Mouse (Mus musculus) intestine, embryonic 16.5 days (tissue): ENCODE measurements at regions not wholly inside any gene's neighbourhood (a gene's known extent, or its start where the extent isn't known, plus 50 kb on each side); places are given as distances from the start of the nearest gene placed in this dataset.

Source experiments
- ATAC-seq: fragments of 200-750 bp; cut with Nextera tagmentation; 2 replicates; pipeline ENCODE4 v1.8.0; 2017; ENCODE audit warnings: moderate TSS enrichment, moderate library complexity
- H3K27ac ChIP-seq: fragments of 300-500 bp; sonication (generic); 2 replicates; pipeline ENCODE4 v1.5.1; 2014; ENCODE audit warnings: mild to moderate bottlenecking, low read length
- H3K27me3 ChIP-seq: fragments of 300-500 bp; sonication (generic); replicated peaks from 2 replicates; pipeline ENCODE4 v1.6.1; 2014; ENCODE audit warnings: low read length, control low read depth, mixed read lengths; ENCODE audit not compliant: control insufficient read depth, insufficient read depth
- H3K36me3 ChIP-seq: fragments of 300-500 bp; sonication (generic); 2 replicates; pipeline ENCODE4 v1.6.1; 2014; ENCODE audit warnings: low read length, control low read depth; ENCODE audit not compliant: control insufficient read depth, insufficient read depth
- H3K4me1 ChIP-seq: fragments of 300-500 bp; sonication (generic); 2 replicates; pipeline ENCODE4 v1.6.1; 2014; ENCODE audit warnings: low read length, control low read depth, mixed read lengths; ENCODE audit not compliant: control insufficient read depth, insufficient read depth
- H3K4me2 ChIP-seq: fragments of 300-500 bp; sonication (generic); 2 replicates; pipeline ENCODE4 v1.6.1; 2014; ENCODE audit warnings: low read depth, low read length, control low read depth
- H3K4me3 ChIP-seq: fragments of 300-500 bp; sonication (generic); 2 replicates; pipeline ENCODE4 v1.5.1; 2014; ENCODE audit warnings: mild to moderate bottlenecking, low read length
- H3K9ac ChIP-seq: fragments of 300-500 bp; sonication (generic); 2 replicates; pipeline ENCODE4 v1.6.1; 2014; ENCODE audit warnings: low read depth, low read length
- H3K9me3 ChIP-seq: fragments of 300-500 bp; sonication (generic); 2 replicates; pipeline ENCODE4 v1.6.1; 2016; ENCODE audit warnings: low read length, control low read depth; ENCODE audit not compliant: control insufficient read depth
- WGBS: fragments of 180-500 bp; shearing (Covaris S2); extraction: QIAGEN DNeasy Blood & Tissue Kit; methylation state at CpG from one replicate; pipeline ENCODE4 v1.1.7; 2014; 5-methylcytosine and 5-hydroxymethylcytosine counted together

DNA sequence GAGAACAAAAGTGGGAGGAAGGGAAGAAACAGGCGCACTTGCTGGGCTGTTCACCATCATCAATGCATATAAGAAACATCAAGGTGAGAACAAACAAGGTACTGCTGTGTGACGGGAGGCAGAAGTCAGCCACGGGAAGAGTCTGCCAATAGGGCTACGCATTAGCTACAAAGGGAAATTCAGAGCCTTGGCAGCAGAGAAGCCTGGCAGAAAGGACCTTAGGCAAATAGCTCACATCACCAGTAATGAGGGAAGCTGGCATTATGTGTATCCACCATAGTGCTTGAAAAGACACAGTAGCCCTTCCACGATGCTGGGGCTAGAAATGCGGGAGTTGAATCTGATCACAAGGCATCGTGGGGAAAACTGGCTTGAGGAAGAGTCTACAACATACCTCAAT lies 193.9 kb downstream of the Gsdmc2 start:
- 88% methylated on average over 7 of the region's 7 CpGs for WGBS

DNA sequence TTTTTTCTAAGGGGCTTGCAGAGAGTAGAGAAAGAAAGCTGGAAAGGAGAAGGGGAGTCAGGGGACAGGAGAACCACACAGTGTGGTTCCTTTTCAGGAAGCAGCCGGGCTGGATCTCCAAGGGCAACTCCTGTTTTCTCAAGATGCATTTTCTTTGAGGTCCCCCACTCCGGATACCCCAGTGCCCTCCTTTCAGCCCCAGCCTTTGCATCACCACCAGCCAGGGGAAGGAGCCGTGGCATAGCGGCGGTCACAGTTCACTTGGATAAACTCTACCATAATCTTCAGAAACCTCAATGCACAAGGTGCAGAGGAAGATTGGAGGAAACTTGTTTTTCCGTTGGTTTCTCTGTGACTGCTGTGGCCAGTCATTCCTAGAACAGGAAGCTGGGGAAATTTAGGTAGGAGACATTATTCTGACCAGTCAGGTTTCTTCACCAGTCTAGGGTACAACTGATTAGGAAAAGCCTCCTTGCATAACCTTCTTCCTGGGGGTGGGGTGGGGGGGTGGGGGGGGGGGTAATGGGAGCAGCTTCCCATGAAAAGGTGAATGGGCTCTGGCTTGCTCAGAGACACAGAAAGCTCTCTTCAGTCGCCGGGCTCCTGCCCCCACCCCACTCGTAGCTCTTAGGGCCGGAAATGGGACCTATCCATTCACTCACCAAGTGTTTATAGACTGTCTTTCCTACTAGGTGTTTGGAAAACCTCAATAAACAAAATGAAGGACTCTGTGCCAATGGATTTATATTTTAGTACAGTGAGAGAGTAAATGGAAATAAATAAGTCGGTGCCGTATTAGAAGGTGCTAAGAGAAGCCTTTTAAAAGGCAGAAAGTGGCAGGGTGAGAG lies 196.6 kb downstream of the Gsdmc2 start:
- Histone ChIP-seq H3K4me3 (no peak overlapping the region), H3K27ac (no peak overlapping the region), H3K36me3 (no peaks in the 10 kb centered on the region), H3K4me1 (no peaks in the 10 kb centered on the region), H3K9ac (no peak overlapping the region), H3K27me3 (no peaks in the 10 kb centered on the region), H3K4me2 (no peak overlapping the region), H3K9me3 (no peaks in the 10 kb centered on the region)
- WGBS = 68% methylated on average over 12 of the region's 12 CpGs
- no peak for ATAC-seq

More for the DNA sequence above, 193.9 kb downstream of the Gsdmc2 start:
- Histone ChIP-seq H3K36me3 (no peaks in the 10 kb centered on the region), H3K4me1 (no peaks in the 10 kb centered on the region), H3K27me3 (no peaks in the 10 kb centered on the region), H3K9ac (no peak overlapping the region), H3K4me2 (no peak overlapping the region), H3K27ac (no peak overlapping the region), H3K9me3 (no peaks in the 10 kb centered on the region), H3K4me3 (no peak overlapping the region)
- ATAC-seq = no peak

DNA sequence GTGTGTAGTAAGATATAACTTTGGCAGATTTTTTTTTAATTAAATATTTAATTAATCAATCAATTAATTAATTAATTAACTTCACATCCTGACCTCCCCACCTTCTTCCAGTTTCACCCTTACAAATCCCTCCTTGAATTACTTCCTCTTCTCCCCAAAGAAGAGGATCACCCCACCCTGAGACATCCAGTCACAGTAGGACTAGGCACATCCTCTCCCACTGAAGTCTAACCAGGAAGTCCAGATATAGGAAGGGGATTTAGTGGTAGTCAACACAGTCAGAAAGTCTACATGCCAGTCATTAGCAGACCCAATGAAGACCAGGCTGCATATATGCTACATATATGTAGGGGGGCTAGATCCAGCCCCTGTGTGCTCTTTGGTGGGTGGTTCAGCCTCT lies 220.2 kb downstream of the Gsdmc2 start:
- Histone ChIP-seq H3K4me1 (no peaks in the 10 kb centered on the region), H3K27me3 (no peaks in the 10 kb centered on the region), H3K4me2 (no peak overlapping the region), H3K9ac (no peak overlapping the region), H3K4me3 (no peak overlapping the region), H3K27ac (no peak overlapping the region), H3K9me3 (no peaks in the 10 kb centered on the region), H3K36me3 (no peaks in the 10 kb centered on the region)
- ATAC-seq = no peak

DNA sequence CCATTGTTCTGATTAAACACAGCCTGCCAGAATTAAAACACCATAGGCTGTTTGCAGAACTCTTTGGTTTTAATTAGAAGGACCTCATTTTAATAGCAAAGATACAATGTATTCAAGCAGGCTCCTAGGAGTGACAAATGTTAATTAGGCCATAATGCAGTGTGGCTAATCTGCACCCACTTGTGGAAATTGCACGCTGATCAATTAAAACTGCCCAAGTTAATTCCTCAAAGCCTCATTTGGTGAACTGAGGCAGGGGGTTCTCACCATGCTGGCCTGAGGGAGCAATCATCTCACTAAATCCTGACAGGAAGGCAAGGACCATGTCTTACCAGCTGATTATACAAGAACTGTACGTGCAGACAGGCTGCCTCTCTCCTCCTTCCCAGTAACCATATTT lies 220.7 kb downstream of the Gsdmc2 start:
- Histone ChIP-seq H3K4me3 (no peak overlapping the region), H3K36me3 (no peaks in the 10 kb centered on the region), H3K9me3 (no peaks in the 10 kb centered on the region), H3K27ac (no peak overlapping the region), H3K4me1 (no peaks in the 10 kb centered on the region), H3K9ac (no peak overlapping the region), H3K27me3 (no peaks in the 10 kb centered on the region), H3K4me2 (no peak overlapping the region)
- ATAC-seq = no peak
- 70% methylated on average over 2 of the region's 2 CpGs for WGBS

DNA sequence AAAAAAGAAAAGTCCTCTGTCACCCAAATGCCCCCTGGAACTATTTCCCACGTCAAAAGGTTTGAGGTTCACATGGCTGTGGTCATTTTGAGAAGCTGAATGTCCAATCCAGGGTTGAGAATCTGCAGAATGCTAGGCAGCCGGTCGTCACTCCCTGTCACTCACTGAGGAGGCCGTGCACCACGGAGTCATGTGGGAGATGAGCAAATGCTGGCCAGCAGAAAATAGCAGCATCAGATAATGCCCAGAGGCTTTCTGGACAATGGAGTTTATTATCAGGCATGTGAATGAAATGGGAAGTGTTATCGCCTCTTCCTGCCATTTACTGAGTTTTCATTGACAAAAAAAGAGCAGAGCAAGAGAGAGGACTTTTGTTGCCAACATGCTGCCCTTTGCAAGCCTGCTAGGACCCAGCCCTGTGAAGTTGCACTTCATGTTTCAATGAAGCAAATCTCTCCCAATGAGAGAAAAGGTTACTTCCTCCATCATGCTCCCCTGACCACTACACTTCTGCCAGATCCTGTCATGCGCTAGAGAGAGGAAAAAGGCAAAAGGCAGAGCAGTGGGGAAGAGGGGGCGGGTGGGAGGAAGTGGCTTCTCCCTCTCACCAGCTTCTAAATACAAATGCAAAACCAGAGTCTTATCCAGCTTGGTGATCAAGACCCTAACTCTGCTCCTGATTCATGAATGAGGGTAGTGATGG lies 228.3 kb downstream of the Gsdmc2 start:
- no peak overlapping the region for H3K4me3 ChIP-seq
- ATAC-seq = no peak
- no peaks in the 10 kb centered on the region for H3K36me3 ChIP-seq
- H3K9me3 ChIP-seq = no peaks in the 10 kb centered on the region
- 65% methylated on average over 8 of the region's 8 CpGs for WGBS
- H3K9ac ChIP-seq = no peak overlapping the region
- H3K27me3 ChIP-seq = no peaks in the 10 kb centered on the region
- no peak overlapping the region for H3K4me2 ChIP-seq
- no peak overlapping the region for H3K27ac ChIP-seq
- H3K4me1 ChIP-seq = no peaks in the 10 kb centered on the region

DNA sequence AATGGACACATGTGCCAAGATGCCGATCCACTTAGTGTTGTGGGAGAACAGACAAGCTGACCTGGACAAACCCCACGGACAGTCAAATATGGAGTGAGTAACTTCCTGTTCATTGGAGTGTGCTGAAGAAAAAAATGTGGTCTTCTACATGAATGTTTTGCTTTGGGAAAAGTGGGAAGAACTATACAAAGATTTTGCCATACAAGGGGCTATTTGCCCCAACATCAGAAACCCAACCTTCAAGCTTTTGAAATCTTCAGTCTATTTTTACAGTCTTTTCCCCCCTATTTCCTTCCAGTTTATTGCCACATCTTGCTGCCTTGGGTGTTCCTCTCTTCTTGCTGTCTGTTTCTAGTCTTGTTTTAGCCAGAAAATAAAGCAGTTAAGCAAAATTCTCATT lies 230.8 kb downstream of the Gsdmc2 start:
- ATAC-seq = no peak
- Histone ChIP-seq H3K4me2 (no peak overlapping the region), H3K27me3 (no peaks in the 10 kb centered on the region), H3K4me1 (no peaks in the 10 kb centered on the region), H3K36me3 (no peaks in the 10 kb centered on the region), H3K9me3 (no peaks in the 10 kb centered on the region), H3K9ac (no peak overlapping the region), H3K27ac (no peak overlapping the region), H3K4me3 (no peak overlapping the region)
- WGBS = 83% methylated on average over 2 of the region's 2 CpGs

DNA sequence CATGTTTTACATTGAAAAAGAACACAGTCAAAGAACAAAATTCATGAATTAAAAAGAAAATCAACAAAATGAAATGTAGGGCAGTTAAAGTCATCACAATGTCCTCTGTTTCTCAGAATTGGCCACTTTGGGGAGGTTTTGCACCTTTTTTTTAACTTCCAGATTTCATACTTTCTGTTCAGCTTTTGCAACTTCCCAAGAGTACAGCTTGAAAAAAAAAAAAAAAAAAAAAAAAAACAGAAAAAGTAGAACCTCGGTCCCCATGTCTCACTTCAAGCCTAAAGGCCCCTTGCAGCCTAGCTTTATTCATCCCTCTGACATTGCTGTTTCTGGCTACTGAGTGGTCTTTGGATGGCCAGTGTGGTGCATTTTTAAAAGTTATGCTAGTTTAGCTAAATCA lies 231.9 kb downstream of the Gsdmc2 start:
- no peaks in the 10 kb centered on the region for H3K27me3 ChIP-seq
- H3K4me3 ChIP-seq = no peak overlapping the region
- no peaks in the 10 kb centered on the region for H3K36me3 ChIP-seq
- H3K9me3 ChIP-seq = no peaks in the 10 kb centered on the region
- H3K9ac ChIP-seq = no peak overlapping the region
- 91% methylated on average over 1 of the region's 1 CpGs for WGBS
- no peaks in the 10 kb centered on the region for H3K4me1 ChIP-seq
- H3K27ac ChIP-seq = no peak overlapping the region
- no peak for ATAC-seq
- no peak overlapping the region for H3K4me2 ChIP-seq

DNA sequence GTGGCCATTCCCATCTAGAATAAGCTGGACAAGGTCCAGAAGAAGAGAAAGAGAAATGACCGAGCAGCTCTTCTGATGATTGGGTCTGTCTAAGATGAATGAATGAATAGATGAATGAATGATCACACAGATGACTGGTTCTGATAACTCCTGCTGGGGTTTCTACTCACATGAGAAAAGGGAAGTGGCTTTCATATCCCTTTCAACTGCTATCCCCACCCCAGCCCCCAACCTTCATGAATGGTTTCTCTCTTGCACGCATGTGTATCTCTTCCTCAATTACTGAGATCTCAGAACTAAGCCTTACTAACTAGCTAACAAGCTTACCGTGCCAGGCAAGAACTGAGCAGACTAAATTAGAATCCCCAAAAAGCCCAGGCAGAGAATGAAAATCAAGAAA lies 233.8 kb downstream of the Gsdmc2 start:
- no peaks in the 10 kb centered on the region for H3K36me3 ChIP-seq
- no peak for ATAC-seq
- no peaks in the 10 kb centered on the region for H3K9me3 ChIP-seq
- no peaks in the 10 kb centered on the region for H3K4me1 ChIP-seq
- no peak overlapping the region for H3K4me3 ChIP-seq
- H3K9ac ChIP-seq = no peak overlapping the region
- WGBS = 86% methylated on average over 3 of the region's 3 CpGs
- H3K27ac ChIP-seq = no peak overlapping the region
- H3K4me2 ChIP-seq = no peak overlapping the region
- no peaks in the 10 kb centered on the region for H3K27me3 ChIP-seq

DNA sequence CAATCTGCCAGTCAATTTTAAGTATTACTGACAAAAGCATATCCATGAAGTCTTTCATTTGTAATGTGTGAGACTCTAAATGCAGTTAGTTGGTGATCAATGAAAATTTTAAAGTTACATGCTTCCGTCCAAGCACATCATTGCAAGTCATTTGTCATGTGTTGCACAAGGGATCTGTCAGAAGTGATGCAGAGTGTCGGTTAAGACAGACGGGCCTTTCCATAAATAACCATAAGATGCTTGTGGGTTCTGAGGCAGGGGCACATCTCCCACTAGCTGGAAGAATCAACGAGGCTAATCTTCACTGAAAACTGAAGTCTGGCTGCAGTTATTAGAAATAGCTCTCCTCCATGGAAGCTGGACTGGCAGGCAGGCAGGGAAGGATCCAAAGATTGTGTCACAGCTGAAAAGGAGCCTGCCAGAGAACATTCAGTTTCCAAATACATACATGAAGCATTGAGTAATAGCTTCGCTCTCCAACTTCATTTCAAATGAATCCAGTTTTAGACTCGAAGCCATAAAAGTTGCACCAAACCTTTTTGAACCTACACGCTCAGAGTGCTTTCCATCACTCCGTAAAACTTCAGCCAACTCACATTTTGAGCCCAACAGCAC lies 241.8 kb downstream of the Gsdmc2 start:
- Histone ChIP-seq H3K9me3 (no peaks in the 10 kb centered on the region), H3K4me2 (no peak overlapping the region), H3K4me3 (no peak overlapping the region), H3K9ac (no peak overlapping the region), H3K36me3 (no peaks in the 10 kb centered on the region), H3K27me3 (no peaks in the 10 kb centered on the region), H3K4me1 (peaks cover 3% of the 10 kb centered on the region; the same call in 1 of the 2 replicates), H3K27ac (no peak overlapping the region)
- ATAC-seq = no peak
- 76% methylated on average over 8 of the region's 8 CpGs for WGBS
